Mouse (Mus musculus) myocyte (in vitro differentiated cells): ENCODE data around the gene 1110032A03Rik.

ENCODE experiments used
- CEBPB ChIP-seq: IDR thresholded peaks from 2 replicates; pipeline ENCODE4 v1.6.1; 2011; ENCODE audit warnings: mild to moderate bottlenecking, moderate library complexity; ENCODE audit not compliant: poor library complexity, insufficient read depth, severe bottlenecking
- E2F4 ChIP-seq: IDR thresholded peaks from one replicate; pipeline ENCODE4 v1.6.1; 2011; ENCODE audit warnings: mild to moderate bottlenecking, control low read depth, moderate library complexity; ENCODE audit not compliant: insufficient read depth
- MAX ChIP-seq: IDR thresholded peaks from one replicate; pipeline ENCODE4 v1.6.1; 2011; ENCODE audit warnings: low read depth, mild to moderate bottlenecking, control low read depth
- MYOD1 ChIP-seq, 3 experiments: IDR thresholded peaks; one replicate each; pipeline ENCODE4 v1.6.1; 2011; ENCODE audit warnings: control low read depth in 2 of 3, low read depth in 2 of 3, mild to moderate bottlenecking in 2 of 3, moderate library complexity in 1 of 3; ENCODE audit not compliant: insufficient read length in 2 of 3, control insufficient read depth in 1 of 3
- MYOG ChIP-seq, 3 experiments: IDR thresholded peaks; one replicate each; pipeline ENCODE4 v1.6.1; 2011; ENCODE audit warnings: control low read depth in 2 of 3, low read depth in 2 of 3, mild to moderate bottlenecking in 2 of 3; ENCODE audit not compliant: insufficient read length in 2 of 3, control insufficient read depth in 1 of 3, insufficient read depth in 1 of 3
- POLR2A ChIP-seq: IDR thresholded peaks from one replicate; pipeline ENCODE4 v1.6.1; 2011; ENCODE audit warnings: low read depth, mild to moderate bottlenecking, control low read depth, moderate library complexity; ENCODE audit not compliant: insufficient read length
- POLR2AphosphoS2 ChIP-seq: IDR thresholded peaks from one replicate; pipeline ENCODE4 v1.6.1; 2011; ENCODE audit warnings: low read depth, control low read depth; ENCODE audit not compliant: insufficient read length
- TCF12 ChIP-seq: IDR thresholded peaks from one replicate; pipeline ENCODE4 v1.6.1; 2011; ENCODE audit warnings: mild to moderate bottlenecking, control low read depth; ENCODE audit not compliant: poor library complexity, insufficient read depth, severe bottlenecking
- TCF3 ChIP-seq: IDR thresholded peaks from one replicate; pipeline ENCODE4 v1.6.1; 2011; ENCODE audit warnings: low read depth, control low read depth; ENCODE audit not compliant: insufficient read length
- USF1 ChIP-seq: IDR thresholded peaks from one replicate; pipeline ENCODE4 v1.6.1; 2011; ENCODE audit warnings: low read depth, mild to moderate bottlenecking, control low read depth, moderate library complexity

- TF ChIP-seq POLR2A (no peak), TCF3 (no peak), USF1 (no peak), MYOD1 (IDR thresholded peaks at IDR 0.05; ENCODE audit: control insufficient read depth in 1 of 3, insufficient read length in 2 of 3, low read depth in 2 of 3) (no peak), MAX (no peak), POLR2AphosphoS2 (no peak), CEBPB (no peak), E2F4 (no peak), TCF12 (no peak), MYOG (IDR thresholded peaks at IDR 0.05; ENCODE audit: control insufficient read depth in 1 of 3, insufficient read depth in 1 of 3, insufficient read length in 2 of 3, low read depth in 2 of 3) (no peak)
These were observed 44.4 kb upstream of the 1110032A03Rik start for GRCm38 (mm10) chr9:50819716-50820115.
